Mouse (Mus musculus): ENCODE measurements at regions not wholly inside any gene's neighbourhood (a gene's known extent, or its start where the extent isn't known, plus 50 kb on each side); places are given as distances from the start of the nearest gene placed in this dataset.

DNA sequence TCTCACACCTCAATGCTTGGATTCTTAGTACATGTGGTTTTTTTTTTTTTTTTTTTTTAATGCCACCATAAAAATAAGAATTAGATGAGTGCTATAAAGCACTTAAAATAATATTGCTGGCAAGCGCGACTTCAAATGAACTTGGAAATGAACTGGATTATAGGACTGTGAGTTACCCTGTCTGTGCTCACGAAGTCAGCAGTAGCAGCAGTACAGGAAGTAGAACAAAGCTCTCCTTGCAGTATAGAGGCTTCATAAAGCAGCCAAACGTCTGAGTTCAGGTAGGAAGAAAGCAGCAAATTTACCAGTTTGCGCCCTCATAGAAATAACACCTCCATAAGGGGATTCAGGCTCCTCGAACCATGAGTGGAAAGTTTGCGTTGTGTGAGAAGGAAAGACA, 115.6 kb upstream of the Fat1 start:
- no peaks in the 10 kb centered on the region for H3K4me1 ChIP-seq
- TF ChIP-seq GATA1 (IDR thresholded peaks at IDR 0.05; ENCODE audit: borderline replicate concordance, low read length) (no peak), FLI1 (IDR thresholded peaks at IDR 0.05; ENCODE audit: low read length) (no peak)

GRCm38 (mm10) chr8:44825183-44825757, 110.0 kb upstream of the Fat1 start:
- H3K27me3 ChIP-seq (replicated peaks), result no peaks in the 10 kb centered on the region
- TF ChIP-seq GATA1 (IDR thresholded peaks at IDR 0.05; ENCODE audit: borderline replicate concordance, low read length), result no peak
- no peak for TF ChIP-seq FLI1 (IDR thresholded peaks at IDR 0.05; ENCODE audit: low read length)

More for the DNA sequence above, 115.6 kb upstream of the Fat1 start:
- peaks cover 20% of the 10 kb centered on the region for H3K9me3 ChIP-seq
- no peaks in the 10 kb centered on the region for H3K36me3 ChIP-seq (replicated peaks; ENCODE audit: low read length)
- H3K4me3 ChIP-seq (replicated peaks), result no peak overlapping the region
- H3K27me3 ChIP-seq (replicated peaks), result no peaks in the 10 kb centered on the region

GRCm38 (mm10) chr8:44826936-44827335, 108.3 kb upstream of the Fat1 start:
- Histone ChIP-seq H3K36me3 (replicated peaks; ENCODE audit: low read length) (no peaks in the 10 kb centered on the region), H3K9me3 (peaks cover 20% of the 10 kb centered on the region), H3K4me1 (no peaks in the 10 kb centered on the region), H3K4me3 (replicated peaks) (no peak overlapping the region), H3K27me3 (replicated peaks) (no peaks in the 10 kb centered on the region)
- TF ChIP-seq GATA1 (IDR thresholded peaks at IDR 0.05; ENCODE audit: borderline replicate concordance, low read length) (no peak), FLI1 (IDR thresholded peaks at IDR 0.05; ENCODE audit: low read length) (no peak)

More at GRCm38 (mm10) chr8:44825183-44825757, 110.0 kb upstream of the Fat1 start:
- no peaks in the 10 kb centered on the region for H3K36me3 ChIP-seq (replicated peaks; ENCODE audit: low read length)
- H3K4me3 ChIP-seq (replicated peaks), result no peak overlapping the region
- no peaks in the 10 kb centered on the region for H3K4me1 ChIP-seq
- peaks cover 20% of the 10 kb centered on the region for H3K9me3 ChIP-seq

DNA sequence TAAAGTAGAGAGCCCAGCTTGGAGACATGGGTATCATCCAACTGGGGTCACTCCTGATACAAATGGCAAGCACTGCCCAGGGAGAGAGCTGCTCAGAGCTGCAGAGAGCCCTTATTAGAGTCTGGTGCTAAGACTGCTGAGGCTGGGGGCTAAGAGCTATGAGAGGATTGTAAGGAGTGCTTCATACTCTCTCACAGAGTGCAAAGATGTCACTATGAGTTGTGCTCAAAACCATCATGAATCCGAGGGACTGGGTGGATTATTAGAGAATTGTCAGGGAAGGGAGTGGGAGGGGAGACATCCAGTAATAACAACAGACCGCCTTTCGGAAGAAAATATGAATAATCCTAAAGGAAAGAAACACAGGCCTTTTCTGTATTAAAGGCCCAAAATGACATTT, 107.2 kb upstream of the Fat1 start:
- Histone ChIP-seq H3K4me3 (replicated peaks) (no peak overlapping the region), H3K27me3 (replicated peaks) (no peaks in the 10 kb centered on the region), H3K4me1 (no peaks in the 10 kb centered on the region), H3K9me3 (peaks cover 19% of the 10 kb centered on the region), H3K36me3 (replicated peaks; ENCODE audit: low read length) (no peaks in the 10 kb centered on the region)
- TF ChIP-seq FLI1 (IDR thresholded peaks at IDR 0.05; ENCODE audit: low read length), result no peak
- TF ChIP-seq GATA1 (IDR thresholded peaks at IDR 0.05; ENCODE audit: borderline replicate concordance, low read length), result no peak

- TF ChIP-seq FLI1 (IDR thresholded peaks at IDR 0.05; ENCODE audit: low read length) (no peak), GATA1 (IDR thresholded peaks at IDR 0.05; ENCODE audit: borderline replicate concordance, low read length) (no peak)
- Histone ChIP-seq H3K27me3 (replicated peaks) (no peaks in the 10 kb centered on the region), H3K36me3 (replicated peaks; ENCODE audit: low read length) (no peaks in the 10 kb centered on the region), H3K9me3 (peaks cover 3% of the 10 kb centered on the region; the same call in 1 of the 2 replicates), H3K4me1 (no peaks in the 10 kb centered on the region), H3K4me3 (replicated peaks) (no peak overlapping the region)
These were observed 96.8 kb upstream of the Fat1 start for GRCm38 (mm10) chr8:44838431-44838830.

GRCm38 (mm10) chr8:44839504-44840209, 95.6 kb upstream of the Fat1 start:
- TF ChIP-seq FLI1 (IDR thresholded peaks at IDR 0.05; ENCODE audit: low read length) (no peak), GATA1 (IDR thresholded peaks at IDR 0.05; ENCODE audit: borderline replicate concordance, low read length) (no peak)
- H3K4me1 ChIP-seq, result no peaks in the 10 kb centered on the region
- H3K9me3 ChIP-seq, result peaks cover 3% of the 10 kb centered on the region; the same call in 1 of the 2 replicates

DNA sequence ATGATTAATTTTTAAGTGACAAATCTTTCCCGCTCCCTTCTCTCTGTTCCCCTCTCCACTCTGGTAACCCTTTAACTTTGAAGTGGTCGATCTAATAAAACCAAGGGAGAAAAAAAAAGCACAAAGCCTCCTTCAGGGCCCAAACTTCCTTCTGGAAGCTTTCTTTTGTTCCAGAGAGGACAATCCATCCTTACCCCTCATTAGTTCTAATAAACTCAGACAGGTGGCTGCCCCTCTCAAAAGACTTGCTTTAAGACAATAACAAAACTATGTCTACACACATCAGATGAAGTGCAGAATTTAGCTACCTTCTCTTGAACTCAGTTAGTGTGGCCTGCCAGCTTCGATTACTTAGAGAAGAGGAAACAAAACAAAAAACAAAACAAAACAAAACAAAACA, 94.6 kb upstream of the Fat1 start:
- TF ChIP-seq GATA1 (IDR thresholded peaks at IDR 0.05; ENCODE audit: borderline replicate concordance, low read length), result no peak
- no peak for TF ChIP-seq FLI1 (IDR thresholded peaks at IDR 0.05; ENCODE audit: low read length)
- H3K4me1 ChIP-seq, result no peaks in the 10 kb centered on the region
- H3K4me3 ChIP-seq (replicated peaks), result no peak overlapping the region
- H3K36me3 ChIP-seq (replicated peaks; ENCODE audit: low read length), result no peaks in the 10 kb centered on the region
- H3K9me3 ChIP-seq, result peaks cover 3% of the 10 kb centered on the region; the same call in 1 of the 2 replicates
- no peaks in the 10 kb centered on the region for H3K27me3 ChIP-seq (replicated peaks)

More at GRCm38 (mm10) chr8:44839504-44840209, 95.6 kb upstream of the Fat1 start:
- Histone ChIP-seq H3K27me3 (replicated peaks) (no peaks in the 10 kb centered on the region), H3K4me3 (replicated peaks) (no peak overlapping the region), H3K36me3 (replicated peaks; ENCODE audit: low read length) (no peaks in the 10 kb centered on the region)

- Histone ChIP-seq H3K36me3 (replicated peaks; ENCODE audit: low read length) (no peaks in the 10 kb centered on the region), H3K4me3 (replicated peaks) (no peak overlapping the region), H3K27me3 (replicated peaks) (no peaks in the 10 kb centered on the region), H3K9me3 (no peaks in the 10 kb centered on the region), H3K4me1 (no peaks in the 10 kb centered on the region)
- TF ChIP-seq FLI1 (IDR thresholded peaks at IDR 0.05; ENCODE audit: low read length) (no peak), GATA1 (IDR thresholded peaks at IDR 0.05; ENCODE audit: borderline replicate concordance, low read length) (no peak)
These were observed 90.9 kb upstream of the Fat1 start for GRCm38 (mm10) chr8:44844362-44844761.

DNA sequence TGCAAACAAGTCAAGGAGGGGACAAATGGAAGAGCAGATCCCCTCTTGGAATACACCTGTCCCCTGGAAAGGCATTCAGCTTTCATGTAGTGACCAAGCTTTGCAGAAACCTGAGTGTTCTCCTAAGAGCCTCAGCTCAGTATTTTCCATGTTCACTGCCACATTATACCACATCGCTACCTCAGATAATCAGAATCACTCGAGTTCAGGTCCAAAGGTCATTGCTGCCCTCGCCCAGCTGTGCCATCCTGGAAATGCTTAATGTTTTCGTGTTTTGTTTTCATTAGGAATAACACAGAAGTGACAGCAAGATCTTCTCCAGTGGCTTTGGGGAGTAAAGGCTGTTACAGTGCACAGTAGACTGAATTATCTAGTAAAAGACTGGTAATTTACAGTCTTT, 83.0 kb upstream of the Fat1 start:
- no peak for TF ChIP-seq GATA1 (IDR thresholded peaks at IDR 0.05; ENCODE audit: borderline replicate concordance, low read length)
- no peak for TF ChIP-seq FLI1 (IDR thresholded peaks at IDR 0.05; ENCODE audit: low read length)
- Histone ChIP-seq H3K36me3 (replicated peaks; ENCODE audit: low read length) (no peaks in the 10 kb centered on the region), H3K27me3 (replicated peaks) (no peaks in the 10 kb centered on the region), H3K4me3 (replicated peaks) (no peak overlapping the region), H3K4me1 (no peaks in the 10 kb centered on the region), H3K9me3 (no peaks in the 10 kb centered on the region)

GRCm38 (mm10) chr8:44855115-44855514, 80.1 kb upstream of the Fat1 start:
- H3K27me3 ChIP-seq (replicated peaks), result no peaks in the 10 kb centered on the region
- H3K4me3 ChIP-seq (replicated peaks), result no peak overlapping the region
- no peaks in the 10 kb centered on the region for H3K9me3 ChIP-seq
- H3K36me3 ChIP-seq (replicated peaks; ENCODE audit: low read length), result no peaks in the 10 kb centered on the region
- no peak for TF ChIP-seq GATA1 (IDR thresholded peaks at IDR 0.05; ENCODE audit: borderline replicate concordance, low read length)
- no peak for TF ChIP-seq FLI1 (IDR thresholded peaks at IDR 0.05; ENCODE audit: low read length)
- H3K4me1 ChIP-seq, result no peaks in the 10 kb centered on the region

Measured in megakaryocyte, embryonic 14.5 days (primary cell).